Mouse (Mus musculus) pancreas, adult 10 weeks (tissue): ENCODE measurements around the gene Actr1a. TPM values are rescaled to one million over a fixed set of nuclear protein-coding genes. Genes with fewer than 3 reads are reported as not detected.

Source experiments
- polyA plus RNA-seq: library from polyadenylated mRNA; stranded (reverse); fragments of 350-450 nt; fragmentation: Illumina TruSeq; extraction: RNeasy Lipid Tissue Mini Kit (QIAGEN cat#74804); gene quantifications from one replicate; pipeline ENCODE4 v1.2.3, GENCODE M21; 2015; ENCODE audit warnings: low read depth, low replicate concordance; ENCODE audit not compliant: insufficient read depth

Gene Actr1a
- polyA plus RNA-seq: 20.4 TPM

GRCm38 (mm10) chr19:46395109-46396009 lies at the start of gene Actr1a:
Actr1a (minus strand) TSS chr19:46395748.

GRCm38 (mm10) chr19:46396686-46397435 lies 1.3 kb upstream of the Actr1a start, which contains the start of gene Sufu:
Sufu (plus strand) TSS chr19:46396896.

GRCm38 (mm10) chr19:46350168-46350932 lies 45.2 kb downstream of the Actr1a start, which contains the start of gene 2310034G01Rik:
2310034G01Rik (minus strand) TSS chr19:46350302.

GRCm38 (mm10) chr19:46338331-46338936 lies 57.1 kb downstream of the Actr1a start, which contains the start of gene Cuedc2:
Cuedc2 (minus strand) TSS chr19:46338702.

GRCm38 (mm10) chr19:46328081-46329030 lies 67.2 kb downstream of the Actr1a start, which contains the start of gene Fbxl15:
Fbxl15 (plus strand) TSS chr19:46328184.

Other genes starting within 250 kb of the Actr1a start
- gene Pitx3, start 247.4 kb downstream of the Actr1a start, polyA plus RNA-seq: not detected
- 25.3 TPM for gene Gbf1, start 243.2 kb downstream of the Actr1a start, polyA plus RNA-seq
- gene Nfkb2, start 91.4 kb downstream of the Actr1a start, polyA plus RNA-seq: 4.4 TPM
- gene Psd, start 68.6 kb downstream of the Actr1a start, polyA plus RNA-seq: 4.3 TPM
- 1.1 TPM for gene Fbxl15, start 67.6 kb downstream of the Actr1a start, polyA plus RNA-seq
- 20.4 TPM for gene Cuedc2, start 57.0 kb downstream of the Actr1a start, polyA plus RNA-seq
- gene Mfsd13a, start 54.6 kb downstream of the Actr1a start, polyA plus RNA-seq: 2.8 TPM
- 1.2 TPM for gene 2310034G01Rik, start 45.4 kb downstream of the Actr1a start, polyA plus RNA-seq
- 1.9 TPM for gene Sufu, start 1.1 kb upstream of the Actr1a start, polyA plus RNA-seq
- gene Trim8, start 106.0 kb upstream of the Actr1a start, polyA plus RNA-seq: 6.7 TPM
- 38.3 TPM for gene Arl3, start 177.4 kb upstream of the Actr1a start, polyA plus RNA-seq
- gene Sfxn2, start 177.6 kb upstream of the Actr1a start, polyA plus RNA-seq: 14.6 TPM
- gene Wbp1l, start 203.3 kb upstream of the Actr1a start, polyA plus RNA-seq: 14.9 TPM